Comparison of ENCODE assay signal across 16 mouse cellular contexts in genomic region chr19:56976515-56976914, GRCm38 (mm10). TPM values are rescaled to one million over a fixed set of nuclear protein-coding genes. Genes with fewer than 3 reads are reported as not detected.
A peak's percentile ranks its signal among the peaks of the same experiment; 100 is the strongest.
DNase-seq lines count a peak whose midpoint lies in the region; ATAC-seq and TF ChIP-seq lines count a peak whose summit lies in the region.
"Had no signal": no experiment of that assay in that cellular context is flagged by ENCODE, and none has a peak within 500 bp of the region (broad histone marks: within the 10 kb centered on the region; RNA-seq: fewer than 3 reads in every experiment).

No protein-coding gene starts in this region.

- H3K9me3 ChIP-seq in forebrain, postnatal 0 days (ENCODE audit: low read length), result no peaks in the 10 kb centered on the region
- no peaks in the 10 kb centered on the region for H3K9me3 ChIP-seq in forebrain, embryonic 14.5 days (replicated peaks; ENCODE audit: control insufficient read depth, low read length)
- H3K9me3 ChIP-seq in kidney, embryonic 16.5 days (ENCODE audit: low read length), result no peaks in the 10 kb centered on the region
- H3K9me3 ChIP-seq in midbrain, embryonic 10.5 days (replicated peaks), result no peaks in the 10 kb centered on the region
- H3K9me3 ChIP-seq in midbrain, embryonic 16.5 days (replicated peaks; ENCODE audit: control insufficient read depth, low read length, poor library complexity, severe bottlenecking), result no peaks in the 10 kb centered on the region
- H3K9me3 ChIP-seq in neural tube, embryonic 15.5 days (replicated peaks), result no peaks in the 10 kb centered on the region
- H3K9me3 ChIP-seq: heart, embryonic 13.5 days; kidney, embryonic 15.5 days had no signal

- H3K27ac ChIP-seq in forebrain, postnatal 0 days (ENCODE audit: low read depth, low read length), result 0 out of 2 replicates have a peak overlapping the region, but pooled peaks have one; percentile 54
- H3K27ac ChIP-seq in forebrain, embryonic 14.5 days (ENCODE audit: low read depth, low read length), result no peak overlapping the region
- H3K27ac ChIP-seq in kidney, embryonic 16.5 days (ENCODE audit: low read length), result no peak overlapping the region
- no peak overlapping the region for H3K27ac ChIP-seq in kidney, adult 2 months (ENCODE audit: insufficient read depth, low read depth, low read length)
- 0 out of 2 replicates have a peak overlapping the region, but pooled peaks have one; percentile 19 for H3K27ac ChIP-seq in midbrain, embryonic 10.5 days (replicated peaks)
- no peak overlapping the region for H3K27ac ChIP-seq in midbrain, embryonic 16.5 days (ENCODE audit: low read length)
- H3K27ac ChIP-seq in neural tube, embryonic 15.5 days (replicated peaks), result peak overlapping the region; percentile 60; the same call in 1 of the 2 replicates

- no peak overlapping the region for H3K9ac ChIP-seq in forebrain, postnatal 0 days
- no peak overlapping the region for H3K9ac ChIP-seq in forebrain, embryonic 14.5 days (ENCODE audit: low read length)
- H3K9ac ChIP-seq in kidney, embryonic 16.5 days (replicated peaks; ENCODE audit: low read length), result no peak overlapping the region
- no peak overlapping the region for H3K9ac ChIP-seq in midbrain, embryonic 16.5 days (ENCODE audit: low read depth, low read length)
- no peak overlapping the region for H3K9ac ChIP-seq in neural tube, embryonic 15.5 days (replicated peaks)
- H3K9ac ChIP-seq: heart, embryonic 13.5 days; kidney, embryonic 15.5 days had no signal

- H3K4me3 ChIP-seq in forebrain, postnatal 0 days (ENCODE audit: low read depth, low read length), result no peak overlapping the region
- no peak overlapping the region for H3K4me3 ChIP-seq in forebrain, embryonic 14.5 days (ENCODE audit: low read depth, low read length)
- no peak overlapping the region for H3K4me3 ChIP-seq in kidney, embryonic 16.5 days (ENCODE audit: low read length)
- no peak overlapping the region for H3K4me3 ChIP-seq in kidney, adult 2 months (ENCODE audit: insufficient read depth, low read depth, low read length)
- H3K4me3 ChIP-seq in midbrain, embryonic 10.5 days, result no peak overlapping the region
- no peak overlapping the region for H3K4me3 ChIP-seq in midbrain, embryonic 16.5 days (ENCODE audit: low read depth, low read length)
- H3K4me3 ChIP-seq in neural tube, embryonic 15.5 days (replicated peaks), result no peak overlapping the region
- H3K4me3 ChIP-seq: heart, embryonic 13.5 days; kidney, embryonic 15.5 days had no signal

- TF ChIP-seq POLR2A in kidney, adult 2 months (IDR thresholded peaks at IDR 0.05; ENCODE audit: low read depth, low read length), result no peak

- TF ChIP-seq CTCF in forebrain, postnatal 0 days (IDR thresholded peaks at IDR 0.05; ENCODE audit: low read depth), result no peak
- no peak for TF ChIP-seq CTCF in kidney, adult 2 months (conservative IDR thresholded peaks at IDR 0.05; ENCODE audit: insufficient read depth, insufficient read length, low read depth, low read length)

- ATAC-seq in forebrain, postnatal 0 days, result peak; percentile 64
- no peak for ATAC-seq in forebrain, embryonic 14.5 days
- ATAC-seq in kidney, embryonic 16.5 days (ENCODE audit: low FRiP score, low TSS enrichment), result peak; percentile 40; the same call in 1 of the 2 replicates
- no peak; the same call in 1 of the 2 replicates for ATAC-seq in midbrain, embryonic 16.5 days
- ATAC-seq in neural tube, embryonic 15.5 days (ENCODE audit: low FRiP score), result no peak
- ATAC-seq: inflammation-experienced regulatory T-cells, adult 6 months had no signal

- H3K36me3 ChIP-seq in forebrain, postnatal 0 days (ENCODE audit: insufficient read depth), result no peaks in the 10 kb centered on the region
- no peaks in the 10 kb centered on the region for H3K36me3 ChIP-seq in forebrain, embryonic 14.5 days (ENCODE audit: control insufficient read depth, insufficient read depth, low read length)
- no peaks in the 10 kb centered on the region for H3K36me3 ChIP-seq in kidney, embryonic 16.5 days (ENCODE audit: insufficient read depth, low read length)
- H3K36me3 ChIP-seq in kidney, adult 2 months (ENCODE audit: control insufficient read depth, insufficient read depth, low read length), result no peaks in the 10 kb centered on the region
- H3K36me3 ChIP-seq in midbrain, embryonic 10.5 days, result no peaks in the 10 kb centered on the region
- H3K36me3 ChIP-seq in midbrain, embryonic 16.5 days (ENCODE audit: control insufficient read depth, insufficient read depth, low read length), result no peaks in the 10 kb centered on the region
- no peaks in the 10 kb centered on the region for H3K36me3 ChIP-seq in neural tube, embryonic 15.5 days
- H3K36me3 ChIP-seq: heart, embryonic 13.5 days; kidney, embryonic 15.5 days had no signal

- no peaks in the 10 kb centered on the region for H3K27me3 ChIP-seq in forebrain, postnatal 0 days (ENCODE audit: insufficient read depth, low read length)
- no peaks in the 10 kb centered on the region for H3K27me3 ChIP-seq in forebrain, embryonic 14.5 days (replicated peaks; ENCODE audit: control insufficient read depth, insufficient read depth, low read length)
- no peaks in the 10 kb centered on the region for H3K27me3 ChIP-seq in kidney, embryonic 16.5 days (ENCODE audit: insufficient read depth, low read length)
- H3K27me3 ChIP-seq in kidney, adult 2 months (replicated peaks; ENCODE audit: control insufficient read depth, insufficient read depth, low read length), result no peaks in the 10 kb centered on the region
- no peaks in the 10 kb centered on the region for H3K27me3 ChIP-seq in midbrain, embryonic 10.5 days (ENCODE audit: low read depth, poor library complexity, severe bottlenecking)
- H3K27me3 ChIP-seq in midbrain, embryonic 16.5 days (ENCODE audit: control insufficient read depth, insufficient read depth, low read depth, low read length), result no peaks in the 10 kb centered on the region
- no peaks in the 10 kb centered on the region for H3K27me3 ChIP-seq in neural tube, embryonic 15.5 days (replicated peaks)
- H3K27me3 ChIP-seq: heart, embryonic 13.5 days; kidney, embryonic 15.5 days had no signal

- H3K4me2 ChIP-seq in forebrain, postnatal 0 days (ENCODE audit: low read depth), result no peak overlapping the region
- H3K4me2 ChIP-seq in forebrain, embryonic 14.5 days (ENCODE audit: low read length), result no peak overlapping the region
- no peak overlapping the region for H3K4me2 ChIP-seq in kidney, embryonic 16.5 days (replicated peaks; ENCODE audit: low read depth, low read length)
- H3K4me2 ChIP-seq in midbrain, embryonic 16.5 days (ENCODE audit: low read length), result no peak overlapping the region
- no peak overlapping the region for H3K4me2 ChIP-seq in neural tube, embryonic 15.5 days
- H3K4me2 ChIP-seq: heart, embryonic 13.5 days; kidney, embryonic 15.5 days had no signal

- 55% methylated on average over 5 of the region's 5 CpGs for WGBS in forebrain, postnatal 0 days
- WGBS in forebrain, embryonic 14.5 days, result 79% methylated on average over 5 of the region's 5 CpGs
- WGBS in kidney, embryonic 16.5 days, result 94% methylated on average over 5 of the region's 5 CpGs
- 95% methylated on average over 5 of the region's 5 CpGs for WGBS in kidney, adult 2 months
- 89% methylated on average over 5 of the region's 5 CpGs for WGBS in midbrain, embryonic 10.5 days
- 79% methylated on average over 5 of the region's 5 CpGs for WGBS in midbrain, embryonic 16.5 days
- 92% methylated on average over 5 of the region's 5 CpGs for WGBS in neural tube, embryonic 15.5 days

- DNase-seq in forebrain, postnatal 0 days, result no peak
- no peak for DNase-seq in forebrain, embryonic 14.5 days (ENCODE audit: low spot score)
- DNase-seq in kidney, adult 2 months, result no peak
- no peak for DNase-seq in midbrain, embryonic 10.5 days (ENCODE audit: low spot score)
- DNase-seq in layer of hippocampus, postnatal 14 days (ENCODE audit: low spot score in 2 of 2), result no peak
- DNase-seq: B cell, adult 2 months; liver; midbrain, embryonic 14.5 days; thymus, postnatal 25 days had no signal

- no peaks in the 10 kb centered on the region for H3K4me1 ChIP-seq in forebrain, postnatal 0 days (ENCODE audit: insufficient read depth)
- no peaks in the 10 kb centered on the region for H3K4me1 ChIP-seq in forebrain, embryonic 14.5 days (ENCODE audit: control insufficient read depth, insufficient read depth, low read length)
- H3K4me1 ChIP-seq in kidney, embryonic 16.5 days (ENCODE audit: insufficient read depth, low read length), result peaks cover 11% of the 10 kb centered on the region
- H3K4me1 ChIP-seq in kidney, adult 2 months (ENCODE audit: control insufficient read depth, insufficient read depth, low read length), result peaks cover 29% of the 10 kb centered on the region
- peaks cover 11% of the 10 kb centered on the region for H3K4me1 ChIP-seq in midbrain, embryonic 10.5 days
- no peaks in the 10 kb centered on the region for H3K4me1 ChIP-seq in midbrain, embryonic 16.5 days (ENCODE audit: control insufficient read depth, insufficient read depth, low read length)
- peaks cover 15% of the 10 kb centered on the region; the same call in 1 of the 2 replicates for H3K4me1 ChIP-seq in neural tube, embryonic 15.5 days

RNA-seq across cellular contexts. Expression of gene Afap1l2, which starts 31.5 kb away (rescaled TPM):
- total RNA-seq in forebrain, postnatal 0 days (2014; rRNA removed), result 11.6 and 12.7 TPM in 2 replicates
- 8.5 and 10.1 TPM in 2 replicates for polyA plus RNA-seq in forebrain, postnatal 0 days (2015; fragmentation: Nextera tagmentation; extraction: Ambion mirVana)
- polyA plus RNA-seq in forebrain, embryonic 14.5 days (2014; fragmentation: Nextera tagmentation; extraction: Ambion mirVana), result 4.9 and 7.9 TPM in 2 replicates
- 22.0 and 22.3 TPM in 2 replicates for polyA plus RNA-seq in kidney, embryonic 16.5 days (2015; fragmentation: Nextera tagmentation; extraction: Ambion mirVana)
- polyA plus RNA-seq in kidney, adult 2 months (2012; rRNA removed), result 9.2 and 10.1 TPM in 2 replicates
- polyA plus RNA-seq in midbrain, embryonic 10.5 days (2016; fragmentation: Nextera tagmentation; extraction: Ambion mirVana), result 3.6 and 4.5 TPM in 2 replicates
- polyA plus RNA-seq in midbrain, embryonic 16.5 days (2015; fragmentation: Nextera tagmentation; extraction: Ambion mirVana), result 9.5 and 11.7 TPM in 2 replicates
- polyA plus RNA-seq in neural tube, embryonic 15.5 days (2015; fragmentation: Nextera tagmentation; extraction: Ambion mirVana), result 12.3 and 15.9 TPM in 2 replicates
- total RNA-seq in layer of hippocampus, postnatal 14 days (2021), result 10 to 100 TPM; 20.0 to 21.3 TPM
- total RNA-seq: megakaryocyte progenitor cell, adult 5-6 weeks had no signal
- polyA plus RNA-seq: inflammation-experienced regulatory T-cells, adult 6 months had no signal

Comparison
In these comparisons a context has a peak if more than half of its experiments do, and no peak if none do; other contexts are left out.
1. ATAC-seq: peak in forebrain, postnatal 0 days (single experiment) and kidney, embryonic 16.5 days (single experiment); none in forebrain, embryonic 14.5 days (single experiment), midbrain, embryonic 16.5 days (single experiment) and neural tube, embryonic 15.5 days (single experiment).
2. H3K27ac ChIP-seq: peak in forebrain, postnatal 0 days (single experiment), midbrain, embryonic 10.5 days (single experiment) and neural tube, embryonic 15.5 days (single experiment); none in forebrain, embryonic 14.5 days (single experiment), kidney, embryonic 16.5 days (single experiment), kidney, adult 2 months (single experiment) and midbrain, embryonic 16.5 days (single experiment).